Mouse (Mus musculus) kidney, postnatal 25 days (tissue): ENCODE measurements at regions not wholly inside any gene's neighbourhood (a gene's known extent, or its start where the extent isn't known, plus 50 kb on each side); places are given as distances from the start of the nearest gene placed in this dataset.

Experiments
- DNase-seq, 2 experiments: peaks; one replicate each; pipeline ENCODE4 v3.0.0; 2021; ENCODE audit warnings: mixed read lengths in 2 of 2

- DNase-seq, result no peak
These were observed 105.4 kb downstream of the Ahr start for GRCm38 (mm10) chr12:35429473-35429872.

DNA sequence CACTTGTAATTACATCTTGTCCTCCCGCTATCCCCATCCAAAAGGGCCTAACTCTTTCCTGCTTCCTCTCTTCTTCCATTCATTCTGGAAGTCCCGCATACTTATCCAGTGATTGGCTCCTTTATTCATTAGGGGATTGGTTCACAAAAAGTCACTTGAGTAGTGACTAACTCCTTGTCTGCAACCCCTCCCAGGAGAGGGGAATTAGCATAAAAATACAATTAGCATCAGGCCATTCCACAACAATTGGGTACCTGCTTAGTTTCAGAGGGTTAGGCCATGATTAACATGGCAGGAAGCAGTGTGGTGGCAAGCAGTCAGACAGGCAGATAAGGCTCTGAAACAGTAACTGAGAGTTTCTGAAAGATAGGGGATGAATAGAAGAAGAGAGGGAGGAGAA, 115.6 kb downstream of the Ahr start:
- DNase-seq, result no peak

GRCm38 (mm10) chr12:35417943-35418342, 116.9 kb downstream of the Ahr start:
- DNase-seq, result no peak

DNA sequence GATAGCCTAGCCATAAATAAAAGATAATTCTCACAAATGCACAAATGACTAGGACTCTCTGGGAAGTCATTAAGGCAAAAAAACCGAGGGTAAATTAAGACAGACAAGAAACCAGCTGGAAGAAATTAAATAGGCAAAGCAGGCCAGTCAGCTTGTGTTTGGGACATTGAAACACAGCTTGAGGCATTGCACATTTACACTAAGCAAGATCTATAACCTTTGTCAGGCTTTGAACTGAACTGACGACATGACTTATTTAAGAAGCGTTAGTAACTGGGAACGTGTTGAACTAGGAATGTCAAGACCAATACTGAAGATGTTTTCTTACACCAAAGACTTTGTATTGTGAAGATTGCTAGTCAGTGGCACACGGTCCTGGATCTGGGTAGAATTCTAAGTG, 118.3 kb downstream of the Ahr start:
- DNase-seq, result no peak

DNA sequence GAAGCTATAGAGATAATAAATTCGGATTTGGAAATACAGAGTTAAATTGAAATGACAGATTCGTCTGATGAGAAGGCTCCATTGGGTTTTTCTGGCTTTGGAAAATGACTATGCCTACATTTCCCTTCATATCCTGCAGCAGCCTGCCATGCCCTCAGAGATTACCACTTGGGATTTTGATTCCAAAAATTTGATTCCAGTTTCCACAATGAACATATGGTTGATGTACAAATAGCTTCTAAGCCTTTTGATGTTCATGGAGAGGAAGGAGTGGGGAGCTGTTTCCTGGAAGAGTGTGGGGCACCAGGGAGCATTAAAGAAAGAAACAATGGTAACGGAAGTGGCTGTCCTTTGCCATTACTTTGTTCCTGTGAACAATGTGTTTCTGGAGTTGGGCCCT, 122.1 kb downstream of the Ahr start:
- no peak for DNase-seq

- DNase-seq, result no peak
These were observed 126.4 kb downstream of the Ahr start for GRCm38 (mm10) chr12:35408461-35408860.

DNA sequence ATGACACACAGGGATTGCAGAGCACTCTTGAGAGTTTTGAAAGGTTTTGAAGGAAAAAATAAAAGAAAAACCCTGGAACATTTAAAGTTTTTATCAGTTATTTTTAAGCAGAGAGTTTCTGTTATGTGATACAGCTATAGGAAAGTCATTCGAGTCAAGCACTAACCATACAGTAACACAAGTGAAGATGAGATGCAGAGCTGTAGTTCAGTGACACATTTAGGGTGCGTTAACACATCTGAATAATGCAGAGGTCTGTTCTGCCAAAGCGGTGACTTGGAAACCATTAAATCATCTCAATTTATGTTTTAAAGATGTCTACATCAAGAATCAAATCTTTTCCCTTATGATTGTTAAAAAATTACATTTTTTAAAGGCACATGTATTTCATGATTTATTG, 126.8 kb downstream of the Ahr start:
- DNase-seq, result no peak

DNA sequence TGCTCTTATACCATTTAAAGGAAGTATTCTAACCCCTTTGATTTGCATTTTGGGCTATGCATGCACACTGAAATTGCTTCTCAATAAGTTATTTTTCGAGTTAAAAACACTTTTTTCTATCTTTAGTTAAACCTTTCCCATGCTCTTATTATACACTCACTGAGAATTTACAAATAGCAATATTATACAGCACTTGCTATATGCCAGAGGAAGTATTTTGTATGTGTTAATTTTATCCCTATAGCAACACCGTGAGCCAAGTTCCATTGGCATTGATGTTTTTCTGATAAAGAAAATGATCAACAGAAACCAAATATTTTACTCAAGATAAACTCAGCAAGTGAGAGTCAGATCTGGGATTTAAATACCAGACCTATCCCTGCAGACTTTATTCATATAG, 133.0 kb downstream of the Ahr start:
- DNase-seq, result no peak

DNA sequence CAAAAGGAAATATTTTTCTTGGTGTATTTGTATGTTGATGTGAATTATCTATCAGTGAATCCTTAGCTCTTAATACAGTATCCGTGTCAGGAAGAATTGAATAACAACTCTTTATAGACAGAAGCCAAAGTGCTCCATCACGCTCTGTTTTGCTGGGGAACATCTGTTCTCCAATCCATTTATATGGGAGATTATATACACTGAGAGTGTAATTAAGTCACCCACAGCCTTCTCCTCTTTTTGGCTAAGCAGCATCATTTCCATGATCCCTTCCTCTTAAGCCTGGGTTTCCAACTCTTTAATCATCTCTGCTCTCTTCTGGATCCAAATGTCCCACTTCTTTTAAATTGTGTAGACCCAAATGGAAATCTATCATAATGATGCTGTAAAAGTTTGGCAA, 133.6 kb downstream of the Ahr start:
- DNase-seq, result no peak

- no peak for DNase-seq
These were observed 139.6 kb downstream of the Ahr start for GRCm38 (mm10) chr12:35395211-35395610.

DNA sequence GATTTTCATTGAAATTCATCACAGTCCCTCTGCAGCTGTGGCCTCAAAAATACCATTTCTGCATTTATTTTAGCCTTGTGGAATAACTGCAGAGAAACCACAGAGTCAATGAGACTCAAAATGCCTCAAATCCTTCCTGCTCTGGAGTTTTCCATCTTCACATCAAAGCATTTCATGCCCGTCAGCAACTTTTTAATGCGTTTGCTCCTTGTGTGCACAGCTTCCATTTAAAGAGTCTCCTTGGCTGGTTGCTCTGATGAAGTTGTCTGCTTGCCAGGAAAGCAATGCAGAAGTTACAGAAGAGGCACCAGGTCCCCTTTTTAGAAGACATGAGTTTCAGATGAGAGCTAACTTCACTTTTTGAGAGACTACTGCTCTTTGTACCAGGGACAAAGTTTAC, 142.7 kb downstream of the Ahr start:
- DNase-seq, result no peak

DNA sequence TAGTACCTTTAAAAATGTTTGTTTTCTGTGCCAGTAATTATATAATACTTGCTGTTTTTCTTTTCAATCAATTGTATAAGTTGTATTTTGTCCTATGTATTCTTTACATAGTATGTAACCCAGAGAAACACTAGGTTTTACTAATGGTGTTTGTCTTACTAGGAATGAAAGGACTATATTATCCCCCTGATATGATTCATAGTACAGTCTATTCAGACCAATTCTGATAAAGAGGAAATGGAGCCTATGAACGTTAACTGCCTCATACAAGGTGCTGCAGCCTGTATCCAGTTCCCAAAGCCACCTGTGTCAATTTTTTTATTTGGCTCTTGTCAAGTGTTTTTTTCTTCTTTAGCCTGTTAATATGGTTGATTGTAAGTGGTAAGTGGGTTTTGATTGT, 144.6 kb downstream of the Ahr start:
- DNase-seq, result no peak

DNA sequence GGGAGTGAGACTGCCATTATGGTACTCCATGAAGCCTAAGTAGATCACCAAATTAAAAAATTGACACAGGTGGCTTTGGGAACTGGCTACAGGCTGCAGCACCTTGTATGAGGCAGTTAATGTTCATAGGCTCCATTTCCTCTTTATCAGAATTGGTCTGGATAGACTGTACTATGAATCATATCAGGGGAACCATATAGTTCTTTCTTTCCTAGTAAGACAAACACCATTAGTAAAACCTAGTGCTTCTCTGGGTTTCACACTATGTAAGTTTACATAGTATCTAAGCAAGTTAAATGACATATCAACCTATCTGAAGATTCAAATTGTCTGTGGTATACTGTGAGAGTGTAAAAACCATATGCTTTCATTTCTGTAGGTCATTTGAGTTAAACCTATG, 145.0 kb downstream of the Ahr start:
- DNase-seq, result no peak

DNA sequence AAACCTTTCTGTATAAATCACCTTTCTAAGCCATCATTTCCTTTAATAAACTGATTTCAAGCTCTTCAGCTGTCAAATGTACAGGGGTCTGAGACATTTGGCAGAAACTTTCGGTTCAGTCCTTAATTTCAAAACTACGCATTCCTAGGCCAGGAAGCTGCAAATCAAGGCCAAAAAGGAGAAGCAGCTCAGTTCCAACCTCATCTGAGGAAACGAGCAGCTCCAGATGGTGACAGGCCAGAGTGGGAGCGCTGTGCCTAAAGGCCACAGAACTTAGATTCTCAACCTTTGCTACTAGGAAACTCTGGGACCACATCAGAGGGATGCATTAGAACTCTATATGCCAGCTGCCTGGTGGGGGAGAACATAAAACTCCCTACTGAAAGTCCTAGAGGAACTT, 150.6 kb downstream of the Ahr start:
- peak in 1 of 2 experiments; percentile 2 for DNase-seq

DNA sequence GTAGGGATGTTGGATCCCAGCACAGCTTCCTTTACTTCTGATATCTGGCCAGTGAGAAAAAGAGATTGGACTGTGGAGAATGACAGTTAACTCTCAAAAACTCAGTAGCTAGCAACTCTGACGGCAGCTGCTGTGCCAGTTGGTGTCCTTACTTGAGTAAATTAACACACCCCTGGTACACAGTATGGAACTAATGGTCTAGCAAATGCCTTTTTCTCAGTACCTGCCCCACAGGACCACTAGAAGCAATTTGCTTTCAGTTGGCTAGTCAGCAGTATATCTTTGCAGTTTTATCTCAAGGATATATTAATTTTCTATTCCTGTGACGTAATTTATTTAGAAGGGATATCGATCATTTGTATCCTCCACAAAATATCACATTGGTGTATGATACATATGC, 157.6 kb downstream of the Ahr start:
- DNase-seq, result no peak

DNA sequence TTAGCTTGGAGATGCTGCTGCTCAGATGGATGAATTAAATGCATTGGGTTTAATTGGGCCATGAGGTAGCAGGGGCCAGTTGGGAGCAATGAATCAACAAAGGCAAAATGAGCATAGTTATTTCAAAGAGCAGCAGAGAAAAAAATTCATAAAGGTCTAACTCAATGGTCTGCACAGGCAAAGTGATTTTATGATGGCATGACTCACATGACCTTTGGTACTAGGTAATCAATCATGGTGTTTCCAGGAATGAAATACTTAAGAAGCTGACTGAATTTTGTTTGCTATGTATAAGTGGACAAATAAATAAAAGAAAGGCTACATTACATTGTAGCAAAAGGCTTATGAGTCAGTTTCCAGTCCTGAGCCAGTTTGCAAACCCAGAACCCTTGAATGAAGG, 158.5 kb downstream of the Ahr start:
- no peak for DNase-seq

GRCm38 (mm10) chr12:35357901-35358300, 176.9 kb downstream of the Ahr start:
- DNase-seq, result no peak

DNA sequence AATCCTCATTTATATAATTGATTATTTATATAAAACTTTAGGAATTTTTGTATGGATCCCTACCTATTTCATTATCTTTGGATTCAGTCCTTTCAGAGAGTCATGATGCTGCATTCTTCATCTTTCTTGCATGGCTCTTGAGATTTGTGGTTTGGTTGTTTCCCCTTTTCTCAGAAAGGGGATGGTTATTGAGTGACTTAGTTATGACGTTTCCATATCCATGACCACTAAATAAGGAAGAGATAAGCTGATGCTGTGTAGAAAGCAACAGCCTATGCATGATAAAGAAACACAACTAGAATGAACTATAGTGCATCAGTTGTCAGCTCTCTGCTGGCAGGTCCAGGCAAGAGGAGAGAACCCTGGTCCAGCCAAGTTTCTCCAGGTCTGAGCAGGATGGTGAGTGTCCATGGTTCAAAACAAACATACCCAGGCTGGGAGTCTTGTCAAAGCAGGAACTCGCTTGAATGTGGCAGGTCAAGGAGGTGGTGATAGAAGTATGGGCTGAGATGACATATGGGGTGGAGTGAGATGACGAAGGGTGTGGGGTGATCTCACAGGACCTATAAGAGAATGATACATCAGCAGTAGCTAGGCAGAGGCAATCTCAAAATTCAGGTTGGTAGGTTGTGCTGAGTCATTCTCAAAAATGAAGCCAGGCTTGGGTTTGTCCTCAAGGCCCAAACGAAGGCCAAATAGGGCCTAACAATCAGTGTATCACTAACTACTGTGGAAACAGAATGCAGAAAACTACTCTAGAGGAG, 196.5 kb downstream of the Ahr start:
- no peak for DNase-seq

DNA sequence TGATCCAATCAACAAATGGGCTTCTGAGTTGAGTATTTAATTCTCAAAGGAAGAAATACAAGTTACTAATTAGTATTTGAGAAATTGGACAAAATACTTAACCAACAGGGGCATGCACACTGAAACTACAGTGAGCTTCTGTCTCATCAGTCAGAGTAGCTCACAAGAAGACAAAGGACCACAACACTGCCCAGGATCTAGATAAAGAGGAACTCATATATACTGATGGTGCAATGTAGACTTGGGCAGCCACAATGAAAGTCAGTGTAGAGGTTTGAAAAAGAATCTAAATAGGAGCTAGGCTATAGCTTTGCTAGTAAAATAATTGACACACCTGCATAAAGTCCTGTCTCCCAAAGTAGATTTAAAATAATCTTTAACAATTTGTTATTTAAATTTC, 198.5 kb downstream of the Ahr start:
- no peak for DNase-seq

DNA sequence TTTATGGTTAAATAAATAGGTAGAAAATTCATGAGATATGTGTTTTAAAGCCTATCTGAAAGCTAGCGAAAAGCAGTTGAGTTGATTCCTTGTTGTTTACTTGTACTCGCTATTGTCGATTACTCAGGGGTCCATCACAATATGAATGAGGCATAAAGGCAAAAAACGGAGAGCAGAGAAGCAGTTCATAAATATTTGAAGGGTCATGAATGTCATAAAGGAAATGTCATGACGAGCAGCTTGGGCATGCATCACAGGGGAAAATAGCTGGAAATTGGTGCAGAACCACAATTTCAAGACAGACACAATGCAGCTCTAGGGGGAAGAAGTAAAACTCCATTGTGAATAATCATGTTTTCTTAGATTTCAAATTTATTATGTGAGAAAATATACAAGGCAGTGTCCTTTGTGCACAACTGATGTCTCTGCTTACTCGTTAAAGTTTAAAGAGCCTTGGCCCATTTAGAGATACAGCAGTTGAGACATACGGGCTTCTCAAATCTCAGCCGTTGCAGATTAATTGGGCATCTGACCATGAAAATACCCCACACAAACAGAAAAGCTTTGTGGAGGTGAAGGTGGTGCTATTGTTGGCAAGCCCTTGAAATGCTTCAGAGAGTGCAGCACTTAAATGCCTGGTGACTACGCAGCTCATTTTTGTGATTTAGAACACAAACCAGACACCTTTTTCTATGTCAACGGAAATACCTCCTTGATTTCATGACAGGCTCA, 200.3 kb downstream of the Ahr start:
- no peak for DNase-seq

DNA sequence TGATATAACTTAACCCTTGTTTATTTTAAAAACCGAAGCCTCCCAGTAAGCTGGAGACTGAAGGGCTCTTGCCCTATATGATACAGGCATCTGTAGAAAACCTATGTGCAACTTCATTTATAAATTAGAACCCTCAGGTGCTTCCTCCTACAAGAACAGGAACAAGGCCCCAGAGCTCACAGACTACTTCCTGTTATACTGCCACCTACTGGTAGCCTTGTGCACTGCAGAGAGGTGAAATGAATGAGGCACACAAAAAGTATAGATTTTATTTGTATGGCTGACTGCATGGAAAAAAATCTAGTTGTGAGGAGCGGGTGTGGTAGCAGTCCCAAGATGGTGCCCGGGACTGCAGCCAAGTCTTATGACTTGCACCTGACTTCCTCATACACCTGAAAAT, 203.5 kb downstream of the Ahr start:
- DNase-seq, result peak in 1 of 2 experiments; percentile 19

DNA sequence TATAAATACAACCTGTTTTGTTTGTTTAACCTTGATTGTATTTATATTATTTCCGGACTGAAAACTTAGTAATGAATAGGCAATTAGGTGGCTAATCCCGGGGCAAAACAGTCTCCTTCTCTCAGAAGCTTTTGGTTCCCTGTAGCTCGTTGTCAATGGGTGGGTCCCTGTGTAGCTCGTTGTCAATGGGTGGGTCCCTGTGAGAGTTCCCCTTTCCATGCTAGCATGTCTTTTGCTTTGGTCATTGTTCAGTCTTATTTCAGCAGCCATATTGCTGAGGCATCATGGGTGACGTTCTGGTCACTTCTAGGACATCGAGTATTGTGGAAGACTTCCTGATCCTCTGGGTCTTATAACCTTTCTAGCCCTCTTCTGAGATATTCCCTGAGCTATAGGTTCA, 205.1 kb downstream of the Ahr start:
- no peak for DNase-seq

GRCm38 (mm10) chr12:35319571-35319970, 215.3 kb downstream of the Ahr start:
- DNase-seq, result no peak

DNA sequence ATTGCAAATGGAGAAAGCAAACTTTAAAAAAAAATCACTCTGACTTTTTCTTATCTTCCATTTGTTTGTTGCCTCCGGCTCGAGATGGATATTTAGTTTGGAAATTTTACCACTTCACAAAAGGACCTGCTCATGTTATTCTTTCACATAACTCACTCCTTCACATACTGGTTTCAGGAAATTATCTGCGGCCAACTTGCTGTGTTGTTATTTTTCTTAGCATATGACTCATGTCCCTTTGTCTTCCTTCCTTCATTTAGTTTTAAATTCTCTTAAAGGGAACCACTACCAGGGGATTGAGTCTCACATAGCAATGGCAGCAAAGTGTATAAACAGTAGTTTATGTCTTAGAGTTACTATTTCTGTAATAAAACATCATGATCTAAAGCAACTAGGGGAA, 217.8 kb downstream of the Ahr start:
- no peak for DNase-seq

DNA sequence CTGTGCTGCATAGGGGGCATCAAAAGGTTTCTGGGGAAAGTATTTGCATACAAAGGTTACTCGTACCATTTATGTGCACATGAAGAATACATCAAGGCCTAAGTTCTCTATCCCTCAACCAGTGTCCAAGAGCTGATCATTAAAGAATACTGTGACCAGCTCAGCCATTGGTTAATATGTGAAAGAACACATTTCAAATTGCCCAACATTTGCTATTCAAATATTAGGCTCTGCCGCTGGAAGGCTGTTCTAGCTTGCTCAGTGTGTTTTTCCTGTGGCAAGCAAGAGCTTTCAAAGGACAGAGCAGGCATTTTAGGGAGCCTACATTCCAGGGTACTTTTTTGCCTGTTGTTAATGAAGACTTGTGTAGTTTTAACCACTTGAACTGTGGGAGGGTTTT, 220.8 kb downstream of the Ahr start:
- no peak for DNase-seq
